Mouse (Mus musculus) neural tube, embryonic 11.5 days (tissue): ENCODE results near the gene Gm3604. TPM values are rescaled to one million over a fixed set of nuclear protein-coding genes. Genes with fewer than 3 reads are reported as not detected.
"Not testable (repeated sequence)": the region's sequence is repeated elsewhere in the genome, so short reads cannot be mapped to it uniquely, and the experiment has no call there.

Experiments
- ATAC-seq: fragments of 200-750 bp; cut with Nextera tagmentation; 2 replicates; pipeline ENCODE4 v1.8.0; 2017; ENCODE audit warnings: moderate number of reproducible peaks, mild to moderate bottlenecking, moderate TSS enrichment, moderate library complexity; ENCODE audit not compliant: insufficient read depth, low FRiP score, low TSS enrichment
- DNase-seq: peaks from one replicate; pipeline ENCODE4 v3.0.0-alpha.2; 2015; ENCODE audit warnings: low spot score
- H3K27ac ChIP-seq: fragments of 300-500 bp; sonication (generic); 2 replicates; pipeline ENCODE4 v1.5.1; 2014; ENCODE audit warnings: low read depth, mild to moderate bottlenecking, low read length
- H3K27me3 ChIP-seq: fragments of 300-500 bp; sonication (generic); 2 replicates; pipeline ENCODE4 v1.6.1; 2014; ENCODE audit warnings: mild to moderate bottlenecking, low read length, mixed read lengths; ENCODE audit not compliant: control insufficient read depth, insufficient read depth
- H3K36me3 ChIP-seq: fragments of 300-500 bp; sonication (generic); 2 replicates; pipeline ENCODE4 v1.6.1; 2014; ENCODE audit warnings: mild to moderate bottlenecking, low read length, moderate library complexity, mixed read lengths; ENCODE audit not compliant: control insufficient read depth, insufficient read depth
- H3K4me1 ChIP-seq: fragments of 300-500 bp; sonication (generic); 2 replicates; pipeline ENCODE4 v1.6.1; 2014; ENCODE audit warnings: low read length, mixed read lengths; ENCODE audit not compliant: control insufficient read depth, insufficient read depth
- H3K4me2 ChIP-seq: fragments of 300-500 bp; sonication (generic); 2 replicates; pipeline ENCODE4 v1.6.1; 2014; ENCODE audit warnings: low read depth, mild to moderate bottlenecking, moderate library complexity
- H3K4me3 ChIP-seq: fragments of 300-500 bp; sonication (generic); 2 replicates; pipeline ENCODE4 v1.5.1; 2014; ENCODE audit warnings: low read depth, low read length
- H3K9ac ChIP-seq: fragments of 300-500 bp; sonication (generic); 2 replicates; pipeline ENCODE4 v1.6.1; 2014; ENCODE audit warnings: mild to moderate bottlenecking, low read length
- H3K9me3 ChIP-seq: fragments of 300-500 bp; sonication (generic); 2 replicates; pipeline ENCODE4 v1.6.1; 2016; ENCODE audit warnings: low read length; ENCODE audit not compliant: control insufficient read depth
- WGBS: fragments of 180-500 bp; shearing (Covaris S2); extraction: QIAGEN DNeasy Blood & Tissue Kit; methylation state at CpG from one replicate; pipeline ENCODE4 v1.1.7; 2014; 5-methylcytosine and 5-hydroxymethylcytosine counted together
- microRNA-seq: library from miRNA; unstranded; fragments of <30 nt; microRNA quantifications from one replicate; pipeline ENCODE4, GENCODE M21; 2016
- polyA plus RNA-seq: library from polyadenylated mRNA; unstranded; fragments of >200 nt; fragmentation: Nextera tagmentation; extraction: Ambion mirVana; gene quantifications from 2 replicates; pipeline ENCODE4 v1.2.1, GENCODE M21; 2014

Gm3604 gene
- polyA plus RNA-seq: 3.7 and 4.6 TPM in 2 replicates

- DNase-seq: peak; percentile 43
- WGBS: 10% methylated on average over 13 of the region's 13 CpGs
- H3K27me3 ChIP-seq, H3K9me3 ChIP-seq, ATAC-seq, H3K27ac ChIP-seq, H3K36me3 ChIP-seq, H3K4me1 ChIP-seq: not testable (repeated sequence)
- Histone ChIP-seq H3K4me2 (peak within 1 kb of the TSS; percentile 32), H3K4me3 (peak within 1 kb of the TSS; percentile 35), H3K9ac (peak within 1 kb of the TSS; percentile 37; the same call in 1 of the 2 replicates)
Measured at GRCm38 (mm10) chr13:62382952-62383351, at the start of gene Gm3604. Gm3604 (minus strand) TSS chr13:62383177.

DNA sequence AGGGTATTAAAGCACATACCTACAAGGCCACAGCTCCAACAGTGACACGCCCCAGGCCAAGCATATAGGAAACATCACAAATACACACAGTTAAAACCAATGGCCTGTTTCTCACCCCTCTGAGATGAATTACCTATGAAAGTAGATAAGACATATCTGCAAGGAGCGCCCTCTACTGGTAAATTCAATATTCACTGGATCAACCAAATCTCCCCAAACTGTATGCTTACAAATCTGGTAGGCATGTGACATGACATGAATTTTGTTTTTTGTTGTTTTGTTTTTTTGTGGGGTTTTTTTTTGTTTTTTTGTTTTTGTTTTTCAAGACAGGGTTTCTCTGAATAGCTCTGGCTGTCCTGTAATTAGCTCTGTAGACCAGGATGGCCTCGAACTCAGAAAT is 16.2 kb upstream of the Gm3604 start:
- not testable (repeated sequence) for H3K4me1 ChIP-seq, H3K36me3 ChIP-seq, H3K9ac ChIP-seq, H3K4me2 ChIP-seq, H3K9me3 ChIP-seq, ATAC-seq, H3K27me3 ChIP-seq, H3K4me3 ChIP-seq, DNase-seq, H3K27ac ChIP-seq
- WGBS: 70% methylated on average over 3 of the region's 3 CpGs

DNA sequence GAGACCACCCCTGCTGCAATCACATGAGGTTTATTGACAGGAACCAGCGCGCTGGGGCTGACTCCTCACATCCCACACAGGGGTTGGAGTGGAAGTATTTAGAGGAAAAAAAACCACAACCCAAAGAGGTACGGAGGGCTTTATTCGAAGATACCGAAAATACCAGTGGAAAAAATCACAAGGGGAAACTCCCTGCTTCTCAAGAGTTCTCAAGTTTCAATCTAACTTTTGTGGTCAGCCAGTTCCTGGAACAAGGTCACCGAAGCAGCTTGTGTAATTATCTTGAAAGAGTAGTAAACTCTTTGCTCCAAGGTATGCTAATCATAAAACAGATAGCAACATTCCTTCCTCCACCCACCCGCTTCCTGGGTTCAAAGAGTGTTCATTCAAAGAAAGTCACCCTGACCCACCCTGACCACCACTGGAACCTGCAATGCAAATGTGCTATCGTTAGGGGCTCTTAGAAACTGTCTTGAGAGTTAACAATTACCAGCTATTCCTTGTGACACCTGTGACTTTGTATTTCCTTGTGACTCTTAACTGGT is 7.2 kb upstream of the Gm3604 start:
- H3K9me3 ChIP-seq, DNase-seq, H3K4me3 ChIP-seq, H3K27ac ChIP-seq, H3K36me3 ChIP-seq, H3K4me1 ChIP-seq, H3K9ac ChIP-seq, H3K27me3 ChIP-seq, H3K4me2 ChIP-seq, ATAC-seq: not testable (repeated sequence)
- 92% methylated on average over 8 of the region's 8 CpGs for WGBS

DNA sequence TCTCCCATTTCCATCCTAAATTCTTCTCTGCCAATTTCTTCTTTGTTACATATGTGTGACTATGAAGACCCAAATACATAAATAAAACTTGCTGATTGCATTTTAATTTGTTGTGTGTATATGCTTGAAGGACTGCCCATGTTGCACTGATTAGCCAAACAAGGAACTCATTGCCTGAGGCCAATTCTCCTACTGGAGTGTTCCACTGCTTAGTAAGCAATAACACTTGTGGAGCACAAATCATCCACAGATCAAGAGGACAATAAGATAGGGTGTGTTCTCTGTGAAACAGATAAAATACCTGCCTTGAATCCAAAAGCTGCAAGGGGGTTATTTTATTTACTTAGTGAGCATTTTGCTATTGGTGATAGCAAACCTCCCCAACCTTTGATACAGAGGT is 51.2 kb downstream of the Gm3604 start:
- Histone ChIP-seq H3K9me3 (peaks cover 6% of the 10 kb centered on the region; the same call in 1 of the 2 replicates), H3K9ac (no peak overlapping the region), H3K4me1 (no peaks in the 10 kb centered on the region), H3K36me3 (no peaks in the 10 kb centered on the region), H3K27me3 (no peaks in the 10 kb centered on the region), H3K4me3 (no peak overlapping the region), H3K4me2 (no peak overlapping the region), H3K27ac (no peak overlapping the region)
- ATAC-seq (no peak), DNase-seq (no peak)

DNA sequence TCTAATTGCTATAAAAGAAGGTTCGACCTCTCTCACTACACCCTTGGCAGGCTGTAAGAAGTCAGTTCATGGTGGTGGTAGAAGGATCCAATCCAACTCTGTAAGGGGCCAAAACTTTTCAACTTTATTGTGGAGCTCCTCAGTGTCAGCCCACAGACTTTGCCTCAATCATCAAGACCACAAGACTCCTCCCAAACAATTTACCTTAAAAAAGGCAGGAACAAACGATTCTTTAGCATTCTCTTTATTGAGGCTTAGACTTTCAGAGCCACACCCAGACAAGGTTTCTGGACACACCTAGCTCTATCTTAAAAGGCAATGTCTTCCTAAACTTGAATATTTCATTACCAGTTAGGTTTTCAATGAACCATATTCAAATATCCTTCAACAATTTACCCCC is 51.6 kb downstream of the Gm3604 start:
- Histone ChIP-seq H3K27ac (no peak overlapping the region), H3K9me3 (peaks cover 6% of the 10 kb centered on the region; the same call in 1 of the 2 replicates), H3K27me3 (no peaks in the 10 kb centered on the region), H3K4me3 (no peak overlapping the region), H3K4me2 (no peak overlapping the region), H3K36me3 (no peaks in the 10 kb centered on the region), H3K4me1 (no peaks in the 10 kb centered on the region), H3K9ac (no peak overlapping the region)
- DNase-seq: no peak
- no peak for ATAC-seq
- WGBS: 73% methylated on average over 2 of the region's 2 CpGs

Small RNA genes within 50 kb of the gene (microRNA-seq; reads per million reads assigned to microRNA genes)
- gene Gm25933: not detected

Other genes starting within 250 kb of the Gm3604 start
- gene Gm49359, start 83.7 kb upstream of the Gm3604 start, polyA plus RNA-seq: 11.7 and 12.8 TPM in 2 replicates
- 0.31 TPM in 1 of 2 replicates, not detected in the other for gene Zfp935, start 175.3 kb upstream of the Gm3604 start, polyA plus RNA-seq
- gene Zfp934, start 188.0 kb upstream of the Gm3604 start, polyA plus RNA-seq: 20.0 and 24.7 TPM in 2 replicates
- gene 6720489N17Rik, start 241.0 kb upstream of the Gm3604 start, polyA plus RNA-seq: 14.4 and 16.8 TPM in 2 replicates